Mouse (Mus musculus) right cerebral cortex, adult 18-20 months (tissue): ENCODE data around the gene Mpp2.
A peak's percentile ranks its signal among the peaks of the same experiment; 100 is the strongest.

ENCODE experiments used
- DNase-seq: peaks from one replicate; pipeline ENCODE4 v3.0.0; 2022; ENCODE audit warnings: mixed read lengths

Gene Mpp2

DNA sequence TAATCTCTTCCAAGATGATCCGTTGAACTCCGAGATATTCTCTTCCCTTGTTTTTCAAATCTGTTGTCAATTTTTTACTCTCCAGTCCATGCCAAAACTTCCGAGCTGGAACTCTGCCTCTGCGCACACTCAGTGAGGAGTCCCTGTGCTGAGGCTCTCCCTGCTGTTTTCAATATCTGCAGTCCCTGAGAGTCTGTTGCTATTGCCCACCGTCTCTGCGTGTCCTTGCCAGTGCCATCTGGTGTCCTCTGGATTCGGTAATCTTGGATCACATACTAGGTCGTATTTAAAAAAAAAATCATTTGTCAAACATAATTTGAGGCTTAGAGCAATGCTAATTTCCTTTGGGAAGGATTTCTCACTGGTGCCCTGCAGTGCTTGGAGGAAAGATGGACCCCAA lies 53.4 kb downstream of the Mpp2 start:
- no peak for DNase-seq

DNA sequence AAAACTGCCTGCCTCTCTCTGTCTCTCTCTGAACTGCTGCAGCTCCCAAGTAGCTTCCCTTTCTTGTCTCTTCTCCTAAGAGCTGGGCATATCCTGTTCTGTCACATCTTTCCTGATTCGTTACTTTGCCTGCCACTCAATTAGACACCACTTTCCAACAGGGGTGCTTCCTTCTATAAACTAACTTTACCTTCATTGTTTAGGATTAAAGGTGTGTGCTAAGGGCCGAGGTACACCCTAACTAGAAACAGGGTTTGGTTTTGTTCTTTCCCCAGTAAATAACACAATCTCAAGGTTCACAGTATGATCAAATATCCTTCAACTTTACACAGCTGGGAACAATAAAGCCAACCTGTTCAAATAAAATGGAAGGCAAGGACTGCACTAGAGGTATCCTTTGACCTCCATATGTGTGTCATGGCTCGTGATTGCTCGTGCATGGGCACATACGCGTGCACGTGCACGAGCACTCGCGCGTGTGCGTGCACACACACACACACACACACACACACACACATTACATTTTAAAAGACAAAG lies 55.2 kb downstream of the Mpp2 start:
- DNase-seq: no peak

DNA sequence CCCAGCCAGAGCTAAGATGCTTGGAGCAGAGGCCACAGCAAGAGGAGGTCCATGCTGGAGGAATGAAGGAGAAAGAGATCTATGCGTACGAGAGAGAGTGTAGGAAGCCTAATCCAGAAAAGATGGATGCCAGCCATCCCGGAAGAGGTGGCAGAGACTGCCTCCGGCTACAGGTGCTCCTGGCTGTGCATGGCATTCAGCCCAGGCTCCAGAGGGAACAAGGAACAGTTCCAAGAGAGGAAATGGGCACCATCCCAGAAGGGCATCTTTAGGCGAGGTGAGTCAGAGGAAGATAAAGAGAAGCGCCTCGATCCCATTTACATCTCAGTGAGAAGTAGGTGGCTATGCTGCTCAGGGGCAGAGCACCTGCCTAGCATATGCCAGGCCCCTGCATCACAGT lies 57.2 kb downstream of the Mpp2 start:
- peak; percentile 72 for DNase-seq

DNA sequence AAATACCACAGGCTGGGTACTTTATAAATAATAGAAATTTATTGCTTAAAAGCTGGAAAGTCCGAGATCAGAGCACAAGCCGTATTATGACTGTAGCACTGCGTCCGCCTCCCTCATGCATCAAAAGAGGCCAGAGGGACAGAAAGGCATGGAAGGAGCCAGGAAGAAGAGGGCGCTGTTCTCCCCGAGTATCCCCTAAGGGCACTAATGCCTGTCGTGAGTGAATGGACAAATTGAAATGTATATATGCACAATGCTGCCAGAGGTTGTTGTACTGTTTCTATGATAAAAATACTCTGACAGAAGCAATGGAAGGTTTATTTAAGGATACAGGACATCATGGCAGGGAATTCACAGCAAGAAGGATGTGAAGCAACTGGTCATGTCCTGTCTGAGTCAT lies 58.3 kb downstream of the Mpp2 start:
- no peak for DNase-seq

DNA sequence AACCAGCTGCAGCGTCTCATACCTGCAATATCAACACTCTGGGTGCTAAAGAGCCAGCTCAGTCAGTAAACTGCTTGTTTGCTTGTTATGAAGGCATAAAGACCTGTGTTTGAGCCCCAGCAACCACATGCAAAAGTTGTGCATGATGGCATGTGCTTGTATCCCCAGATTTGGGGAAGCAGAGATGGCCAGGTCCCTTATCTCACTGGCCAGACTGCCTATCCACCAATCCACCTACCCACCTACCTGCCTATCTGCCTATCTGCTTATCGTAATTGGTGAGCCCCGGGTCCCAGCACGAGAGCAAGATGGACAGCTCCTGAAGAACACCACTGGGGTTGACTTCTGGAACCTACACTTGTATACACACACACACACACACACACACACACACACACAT lies 59.0 kb downstream of the Mpp2 start:
- DNase-seq: no peak

DNA sequence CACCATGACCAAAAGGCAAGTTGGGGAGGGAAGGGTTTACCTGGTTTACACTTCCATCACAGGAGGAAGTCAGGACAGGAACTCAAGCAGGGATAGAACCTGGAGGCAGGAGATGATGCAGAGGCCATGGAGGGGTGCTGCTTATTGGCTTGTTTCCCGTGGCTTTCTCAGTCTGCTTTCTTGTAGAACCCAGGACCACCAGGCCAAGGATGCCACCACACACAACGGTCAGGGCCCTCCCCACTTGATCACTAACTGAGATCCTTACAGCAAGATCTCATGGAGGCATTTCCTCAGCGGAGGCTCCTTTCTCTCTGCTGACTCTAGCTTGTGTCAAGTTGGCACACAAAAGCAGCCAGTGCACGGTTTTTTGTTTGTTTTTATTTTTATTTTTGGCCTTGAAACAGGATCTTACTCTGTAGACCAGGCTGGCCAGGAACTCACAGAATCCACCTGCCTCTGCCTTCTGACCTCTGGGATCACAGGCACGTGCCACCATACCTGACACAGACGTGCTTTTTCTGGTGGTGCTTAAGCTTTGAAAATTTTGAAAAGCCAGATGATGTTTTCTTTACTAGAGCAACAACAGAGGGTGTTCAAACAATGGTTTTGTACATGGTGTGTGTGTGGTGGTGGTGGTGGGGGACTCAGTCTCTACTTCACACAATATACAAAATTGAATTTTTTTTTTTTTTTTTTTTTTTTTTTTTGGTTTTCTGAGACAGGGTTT lies 60.1 kb downstream of the Mpp2 start, which contains the start of gene Mpp3:
TSS of gene Mpp3 (minus strand) at position 375 of the 730 bp plus-strand sequence.
- no peak for DNase-seq

DNA sequence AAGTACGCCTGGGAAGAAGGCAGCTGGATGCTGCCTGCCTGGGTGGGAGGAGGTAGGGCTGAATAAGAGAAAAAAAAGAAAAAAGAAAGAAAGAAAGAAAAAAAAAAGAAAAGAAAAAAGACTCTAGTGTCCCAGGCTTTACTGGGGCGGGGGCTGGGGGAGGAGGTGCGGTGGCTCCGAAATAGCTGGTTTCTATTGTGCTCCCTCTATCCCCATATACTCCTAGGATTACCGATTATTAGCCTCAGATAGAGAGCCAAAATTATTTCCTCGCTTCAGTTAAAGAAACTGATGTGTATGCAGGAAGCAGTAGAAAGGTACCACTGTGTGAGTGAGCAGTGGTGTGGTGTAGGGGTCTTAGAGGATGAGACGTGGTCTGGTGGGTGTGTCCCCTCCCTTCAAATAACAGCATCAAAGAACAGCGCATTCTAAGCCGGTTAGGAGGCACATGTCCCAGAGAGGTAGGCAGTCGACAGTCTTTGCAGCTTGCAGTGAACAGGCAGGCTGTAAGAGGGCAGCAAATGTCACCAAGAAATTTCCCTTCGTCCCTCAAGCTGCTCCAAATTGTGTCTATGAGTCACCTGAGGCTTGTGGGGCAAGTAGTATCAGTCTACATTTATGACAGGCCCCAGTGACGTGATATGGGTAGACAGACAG lies 60.8 kb downstream of the Mpp2 start:
- DNase-seq: no peak

DNA sequence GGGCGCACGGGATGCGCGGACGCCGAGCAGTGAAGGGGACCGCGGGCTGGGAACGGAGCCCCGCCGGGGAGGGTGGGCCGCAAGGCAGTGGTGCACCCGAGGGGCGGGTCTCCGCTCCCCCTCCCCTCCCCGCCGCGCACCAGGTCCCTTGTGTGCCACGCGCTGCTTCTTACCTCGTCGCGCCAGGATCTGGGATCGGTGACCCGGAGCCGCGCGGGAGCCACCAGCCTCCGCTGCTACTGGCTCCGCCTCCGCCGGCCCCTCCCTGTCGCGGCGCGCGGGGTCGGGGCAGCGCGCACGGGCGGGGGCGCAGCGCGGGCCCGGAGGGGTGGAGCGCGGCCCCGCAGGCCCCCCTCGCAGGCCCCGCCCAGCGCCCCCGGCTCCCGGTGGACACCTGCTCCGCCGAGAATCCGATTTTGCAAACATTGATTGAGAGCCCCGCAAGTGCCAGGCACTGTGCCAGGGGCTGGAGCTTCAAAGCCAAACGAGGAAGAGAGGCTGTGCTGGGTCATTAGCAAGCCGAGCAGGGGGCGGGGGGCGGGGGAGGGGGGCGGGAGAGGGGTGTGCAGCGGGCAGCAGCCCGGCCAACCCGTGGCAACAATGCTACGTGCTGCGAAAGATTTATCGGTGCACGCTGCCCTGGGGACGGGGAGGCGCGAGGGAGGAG lies 61.5 kb downstream of the Mpp2 start:
- peak; percentile 76 for DNase-seq

DNA sequence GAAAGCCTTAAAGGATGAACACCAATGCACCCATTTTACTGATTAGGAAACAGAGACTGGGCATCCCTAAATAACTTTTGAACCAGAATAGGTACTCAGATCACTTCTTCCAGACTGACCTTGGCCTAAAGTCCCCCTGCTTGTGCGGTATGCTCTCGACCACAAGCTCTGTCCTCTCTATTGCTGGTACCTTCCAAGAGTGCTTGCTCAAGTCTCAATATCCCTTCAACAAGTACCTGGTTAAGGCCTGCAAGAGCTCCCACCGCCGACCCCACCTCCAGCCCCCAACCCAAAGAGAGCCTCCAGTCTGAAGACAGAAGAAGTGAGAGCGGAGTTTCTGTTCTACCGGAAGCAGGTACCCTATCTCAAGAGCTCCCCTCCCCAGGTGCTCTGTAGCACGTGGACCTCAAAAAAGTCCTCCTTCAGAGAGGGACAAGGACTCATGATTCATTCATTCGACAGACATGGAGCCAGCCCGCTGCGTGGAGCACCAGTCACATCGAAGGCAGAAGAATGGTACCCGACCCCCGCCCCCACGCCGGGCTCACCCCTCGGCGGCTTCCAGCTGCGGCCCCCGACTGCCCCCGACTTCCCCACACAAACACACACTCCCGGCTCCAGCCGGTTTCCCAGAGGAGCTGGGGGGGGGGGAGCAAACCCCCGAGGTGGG lies 62.2 kb downstream of the Mpp2 start:
- DNase-seq: peak; percentile 46

DNA sequence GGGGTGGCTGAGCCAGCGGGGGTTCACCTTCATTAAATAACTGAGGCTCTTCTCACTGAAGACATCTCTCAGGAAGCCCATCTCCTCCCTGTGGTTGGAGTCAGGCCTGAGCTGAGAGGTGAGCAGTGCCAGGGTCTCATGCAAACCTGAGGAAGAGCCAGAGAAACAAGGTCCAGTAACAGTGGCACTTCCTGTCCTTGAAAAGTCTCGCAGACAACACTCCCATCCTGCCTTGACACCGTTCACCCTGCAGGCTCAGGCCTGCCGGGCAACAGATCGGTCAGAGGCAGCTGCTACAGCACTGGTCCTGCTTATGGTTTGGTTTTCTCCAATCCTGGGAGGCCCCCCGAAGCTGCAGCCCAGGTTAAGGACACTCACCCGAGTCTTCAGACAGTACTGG lies 63.0 kb downstream of the Mpp2 start:
- no peak for DNase-seq

DNA sequence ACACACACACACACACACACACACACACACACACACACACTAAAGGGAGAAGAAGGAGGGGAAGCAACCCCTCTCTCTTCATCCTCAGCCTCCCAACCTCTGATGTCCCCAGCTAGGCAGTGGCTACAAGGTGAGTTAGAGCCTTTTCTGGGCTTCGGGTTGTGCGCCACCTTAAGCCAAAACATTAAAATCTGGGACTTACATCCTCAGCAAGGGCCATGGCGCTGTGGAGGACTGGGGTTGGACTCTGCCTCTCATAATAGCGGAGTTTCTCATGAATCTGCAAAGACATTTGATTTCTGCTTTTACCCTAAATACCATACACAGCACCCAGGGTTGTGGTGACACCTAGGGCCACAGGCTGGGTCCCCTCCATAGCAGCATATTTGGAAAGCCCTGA lies 63.4 kb downstream of the Mpp2 start:
- no peak for DNase-seq

DNA sequence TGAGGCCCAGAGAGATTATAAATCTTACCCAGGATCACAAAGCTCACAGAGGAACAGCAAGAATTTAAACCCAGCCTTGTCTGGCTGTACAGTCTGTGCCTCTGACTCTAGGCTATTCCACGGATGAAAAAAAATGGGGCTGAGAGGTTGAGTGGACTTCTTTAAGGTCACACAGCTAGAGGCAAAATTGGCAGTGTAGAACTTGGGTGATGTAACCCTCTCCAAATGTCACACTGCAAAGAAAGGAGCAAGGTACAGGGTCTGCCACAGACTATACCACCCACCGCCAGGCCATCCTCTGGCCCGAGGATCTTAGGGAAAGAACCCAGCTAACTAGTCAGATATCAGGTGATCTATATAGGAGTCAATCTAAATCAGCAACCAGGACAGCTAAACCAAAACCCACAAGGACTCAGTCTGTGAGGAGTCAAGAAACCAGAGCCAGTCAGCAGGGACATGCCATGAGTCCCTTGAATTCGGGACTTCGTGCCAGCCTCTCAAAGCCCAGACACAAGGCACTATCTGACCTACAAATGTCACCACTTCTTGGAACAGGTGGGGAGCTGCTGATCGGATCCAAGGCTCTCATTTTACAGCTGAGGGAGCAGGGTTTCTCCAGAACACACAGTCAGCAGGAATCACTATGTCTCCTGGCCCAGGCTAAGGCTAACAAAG lies 64.1 kb downstream of the Mpp2 start:
- no peak for DNase-seq

DNA sequence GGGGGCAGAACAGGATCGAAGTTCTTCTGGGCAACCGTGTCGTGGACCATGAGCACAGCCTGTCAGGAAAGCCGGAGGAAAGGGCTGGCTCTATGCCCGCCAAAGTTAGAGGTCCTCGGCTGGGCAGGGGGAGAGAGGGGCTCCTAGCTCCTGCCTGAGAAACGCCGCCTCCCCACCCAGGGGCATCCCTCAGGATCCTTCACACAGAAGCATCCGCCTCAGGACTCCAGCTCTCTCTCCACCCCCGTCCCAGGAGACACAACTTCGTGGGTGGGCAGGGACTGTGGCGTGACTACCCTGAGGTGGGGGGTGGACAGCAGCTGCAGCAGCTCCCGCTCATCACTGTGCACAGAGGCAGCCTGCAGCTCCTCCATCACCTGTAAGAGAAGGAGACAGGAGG lies 64.9 kb downstream of the Mpp2 start:
- peak; percentile 87 for DNase-seq

DNA sequence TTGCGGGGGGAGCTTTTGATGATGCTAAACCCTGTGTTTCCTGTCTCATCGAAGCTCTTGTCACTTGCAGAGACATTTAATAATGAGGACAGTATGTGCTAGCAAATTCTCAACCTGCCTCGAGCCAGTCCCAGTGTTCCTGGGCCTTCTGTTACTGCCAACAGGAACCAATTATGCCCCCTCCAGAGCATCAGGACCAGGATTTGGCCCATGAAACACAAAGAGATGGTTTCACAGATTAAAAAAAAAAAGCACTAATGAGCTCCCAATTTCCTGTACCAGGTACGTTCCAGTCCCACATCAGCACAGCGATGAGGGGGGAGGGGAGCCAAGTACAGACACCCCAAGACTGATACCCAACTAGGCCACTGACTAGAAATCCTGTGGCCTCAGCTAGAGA lies 67.1 kb downstream of the Mpp2 start:
- no peak for DNase-seq

DNA sequence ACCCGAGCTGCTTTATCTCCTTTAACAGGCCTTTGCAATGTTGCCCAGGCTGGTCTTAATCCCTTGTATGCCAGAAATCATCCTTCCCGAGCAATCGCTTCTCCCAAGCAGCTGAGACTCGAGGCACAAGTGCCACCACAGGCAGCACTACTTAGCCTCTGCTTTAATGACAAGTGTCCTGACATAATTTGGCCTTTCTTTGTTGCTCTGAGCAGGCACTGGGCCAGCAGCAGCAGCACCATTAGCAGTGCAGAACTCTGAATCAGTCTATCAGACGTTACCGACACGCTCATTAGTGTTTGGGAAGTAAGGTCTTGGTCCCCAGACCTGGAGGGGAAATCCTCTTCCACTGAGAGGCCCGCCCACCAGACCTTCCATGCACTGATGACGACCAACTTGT lies 68.6 kb downstream of the Mpp2 start:
- DNase-seq: no peak

DNA sequence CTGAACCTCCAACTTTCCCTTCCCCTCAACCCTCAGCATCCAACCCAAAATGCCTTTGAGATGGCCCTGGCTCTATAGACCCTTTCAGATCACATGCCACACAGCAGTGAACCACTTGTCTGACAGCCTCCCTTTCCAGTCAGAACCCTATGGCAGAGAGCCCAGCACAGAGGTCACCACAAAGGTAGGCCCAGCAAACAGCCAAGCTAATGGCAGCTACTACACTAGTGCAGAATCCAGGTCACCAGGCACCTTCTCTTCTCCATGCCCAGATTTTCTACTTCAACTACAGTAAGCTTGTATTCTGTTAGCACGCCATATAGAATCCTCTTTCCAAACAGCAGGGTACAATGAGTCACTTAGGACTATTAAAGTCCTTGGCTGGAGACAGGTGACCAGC lies 72.2 kb downstream of the Mpp2 start:
- DNase-seq: no peak

DNA sequence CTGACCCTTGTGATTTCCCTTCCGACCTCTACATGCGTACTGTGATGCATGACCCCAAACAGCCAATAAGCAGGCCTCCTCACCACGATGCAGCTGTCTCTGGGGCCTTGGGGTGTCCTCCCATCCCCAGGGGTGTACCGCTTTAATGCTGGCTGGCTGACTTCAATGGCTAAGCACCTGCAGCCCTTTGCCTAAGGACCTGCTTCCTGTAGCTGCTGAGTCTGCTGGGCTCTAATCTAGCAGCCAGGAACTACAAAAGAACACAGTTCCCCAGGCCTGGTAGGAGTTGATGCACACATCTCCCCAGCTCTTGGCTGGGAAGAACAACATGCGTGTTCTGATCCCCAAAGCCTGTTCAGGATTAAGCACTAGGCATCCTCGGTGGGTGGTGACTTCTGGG lies 72.8 kb downstream of the Mpp2 start:
- DNase-seq: no peak

DNA sequence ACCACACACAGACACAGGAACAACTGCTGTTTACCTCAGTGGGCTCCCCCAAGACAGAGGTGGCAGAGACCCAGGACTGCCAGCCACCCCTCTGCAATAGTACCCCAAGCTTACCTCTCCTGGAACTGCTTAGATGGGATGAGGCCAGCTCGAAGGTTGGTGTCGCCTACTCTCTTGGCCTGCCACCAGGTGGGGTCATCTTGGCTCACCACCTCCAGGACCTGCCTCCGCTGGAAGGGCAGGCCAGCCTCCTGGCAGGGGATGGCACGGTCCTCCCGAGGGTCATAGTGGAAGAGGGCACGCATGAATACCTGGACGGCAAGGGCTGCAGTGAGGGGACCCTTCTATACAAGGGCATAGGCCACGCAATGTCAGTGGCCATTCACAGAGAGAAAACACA lies 75.1 kb downstream of the Mpp2 start:
- DNase-seq: no peak

DNA sequence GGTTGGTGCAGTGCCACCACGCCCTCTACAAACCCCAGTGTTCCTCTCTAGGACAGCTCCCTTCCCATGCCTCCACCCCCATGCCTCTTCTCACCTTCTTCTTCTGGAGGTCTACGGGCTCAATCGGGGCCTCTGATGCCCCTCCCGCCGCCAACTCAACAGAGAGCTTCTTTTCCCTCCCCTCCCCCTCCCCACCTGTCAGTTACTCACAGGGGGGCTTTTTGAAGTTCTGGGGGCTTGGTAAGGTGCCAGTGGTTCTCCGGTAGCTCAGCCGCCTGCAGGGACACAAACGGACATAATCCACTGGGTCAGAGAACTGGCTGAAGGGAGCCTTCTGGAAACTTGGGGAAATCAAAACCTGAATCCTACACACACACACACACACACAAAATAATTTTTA lies 76.8 kb downstream of the Mpp2 start:
- DNase-seq: no peak

DNA sequence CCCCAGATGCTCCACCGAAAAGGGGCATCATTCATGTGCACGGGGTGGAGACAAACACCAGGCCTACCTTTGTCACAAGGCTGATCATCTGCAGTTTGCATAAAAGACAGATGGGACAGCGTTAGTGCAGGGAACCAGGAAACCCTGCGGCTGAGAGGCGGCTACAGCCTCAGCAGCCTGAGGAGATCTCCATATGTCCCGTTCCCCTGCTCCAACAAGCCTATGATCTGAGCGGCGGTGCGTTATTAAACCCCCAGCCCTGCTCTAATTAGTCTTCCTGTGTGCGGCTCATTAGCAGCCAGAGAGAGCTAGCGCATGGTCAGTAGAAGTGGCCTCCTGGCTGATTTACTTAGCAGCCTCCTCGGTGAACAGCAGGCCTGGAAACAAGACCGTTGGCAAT lies 78.2 kb downstream of the Mpp2 start:
- no peak for DNase-seq

DNA sequence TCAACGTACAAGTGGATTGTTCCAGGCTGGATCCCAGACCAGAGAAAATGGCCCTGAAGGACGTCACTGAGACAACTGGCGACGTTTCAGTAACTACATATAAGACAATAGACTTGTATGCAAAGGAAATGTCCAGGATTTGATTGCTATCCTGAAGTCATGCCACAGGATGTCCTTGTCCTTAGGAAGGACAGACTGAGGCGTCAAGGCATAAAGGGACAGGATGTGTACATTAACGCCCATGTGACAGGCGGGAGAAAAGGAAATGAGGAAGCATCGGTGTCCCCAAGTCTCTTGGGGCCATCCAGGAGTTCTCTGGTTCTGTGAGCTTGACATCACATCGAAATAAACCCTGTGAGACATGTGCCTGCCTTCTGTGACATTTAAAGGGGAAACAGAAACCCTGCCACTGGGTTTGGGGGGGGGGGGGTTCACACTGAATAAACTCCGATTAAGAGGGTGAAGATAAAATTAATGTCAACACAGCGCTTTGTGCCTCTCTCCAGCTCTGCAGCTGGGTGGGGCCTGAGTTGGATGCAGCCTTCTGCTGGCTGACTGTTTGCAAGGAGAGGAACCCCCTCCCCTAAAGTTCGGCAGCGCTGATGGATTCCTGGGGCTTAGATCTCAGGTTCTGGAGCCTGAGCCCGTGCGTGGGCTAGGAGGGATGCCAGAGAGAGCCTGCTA lies 79.2 kb downstream of the Mpp2 start:
- DNase-seq: no peak

DNA sequence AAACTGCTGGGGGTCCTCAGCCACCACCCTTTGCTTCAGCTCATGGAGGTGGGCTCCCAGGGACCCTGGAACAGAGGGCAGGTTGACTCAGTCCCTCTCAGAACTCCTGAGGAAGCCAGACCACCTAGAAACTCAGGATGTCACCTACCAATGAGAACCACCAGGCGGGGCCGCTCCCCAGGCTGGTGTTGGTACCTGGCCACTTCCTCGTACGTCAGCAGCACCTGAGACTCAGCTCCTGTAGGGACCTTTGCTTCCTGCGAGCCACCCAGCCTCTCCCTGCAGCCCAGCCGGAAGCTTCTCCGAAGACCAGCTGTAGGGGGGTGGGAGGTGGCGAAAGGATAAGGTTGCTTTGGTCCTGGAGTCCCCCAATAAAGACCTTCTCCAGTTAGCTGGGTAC lies 79.9 kb downstream of the Mpp2 start:
- DNase-seq: no peak
